Mouse (Mus musculus): ENCODE results near the gene Smap1.

The Smap1 gene

GRCm38 (mm10) chr1:23920275-23920674 is 1.8 kb downstream of the Smap1 start:
- no peak for DNase-seq (ENCODE audit: low spot score in 2 of 2)

- no peak for DNase-seq (ENCODE audit: low spot score in 2 of 2)
These were observed 3.0 kb downstream of the Smap1 start for GRCm38 (mm10) chr1:23919086-23919485.

GRCm38 (mm10) chr1:23915483-23915882 is 6.6 kb downstream of the Smap1 start:
- DNase-seq (ENCODE audit: low spot score in 2 of 2) = no peak

GRCm38 (mm10) chr1:23912988-23913387 is 9.1 kb downstream of the Smap1 start:
- DNase-seq (ENCODE audit: low spot score in 2 of 2) = no peak

- DNase-seq (ENCODE audit: low spot score in 2 of 2) = no peak
These were observed 16.0 kb downstream of the Smap1 start for GRCm38 (mm10) chr1:23906082-23906481.

GRCm38 (mm10) chr1:23903340-23903739 is 18.8 kb downstream of the Smap1 start:
- DNase-seq (ENCODE audit: low spot score in 2 of 2) = no peak

- DNase-seq (ENCODE audit: low spot score in 2 of 2) = no peak
These were observed 19.4 kb downstream of the Smap1 start for GRCm38 (mm10) chr1:23902736-23903135.

GRCm38 (mm10) chr1:23899647-23900020 is 22.5 kb downstream of the Smap1 start:
- DNase-seq (ENCODE audit: low spot score in 2 of 2) = no peak

- DNase-seq (ENCODE audit: low spot score in 2 of 2) = no peak
These were observed 23.0 kb downstream of the Smap1 start for GRCm38 (mm10) chr1:23899020-23899646.

GRCm38 (mm10) chr1:23892072-23892471 is 30.0 kb downstream of the Smap1 start:
- DNase-seq (ENCODE audit: low spot score in 2 of 2) = no peak

GRCm38 (mm10) chr1:23884914-23885313 is 37.2 kb downstream of the Smap1 start:
- DNase-seq (ENCODE audit: low spot score in 2 of 2) = no peak

- no peak for DNase-seq (ENCODE audit: low spot score in 2 of 2)
These were observed 37.9 kb downstream of the Smap1 start for GRCm38 (mm10) chr1:23884087-23884668.

- DNase-seq (ENCODE audit: low spot score in 2 of 2) = no peak
These were observed 39.4 kb downstream of the Smap1 start for GRCm38 (mm10) chr1:23882681-23883080.

- no peak for DNase-seq (ENCODE audit: low spot score in 2 of 2)
These were observed 49.9 kb downstream of the Smap1 start for GRCm38 (mm10) chr1:23872194-23872593.

- no peak for DNase-seq (ENCODE audit: low spot score in 2 of 2)
These were observed 54.7 kb downstream of the Smap1 start for GRCm38 (mm10) chr1:23867350-23867862.

GRCm38 (mm10) chr1:23865566-23865965 is 56.6 kb downstream of the Smap1 start:
- no peak for DNase-seq (ENCODE audit: low spot score in 2 of 2)

GRCm38 (mm10) chr1:23860944-23861343 is 61.2 kb downstream of the Smap1 start:
- no peak for DNase-seq (ENCODE audit: low spot score in 2 of 2)

GRCm38 (mm10) chr1:23855623-23856022 is 66.5 kb downstream of the Smap1 start:
- DNase-seq (ENCODE audit: low spot score in 2 of 2) = no peak

- no peak for DNase-seq (ENCODE audit: low spot score in 2 of 2)
These were observed 76.0 kb downstream of the Smap1 start for GRCm38 (mm10) chr1:23846044-23846680.

- no peak for DNase-seq (ENCODE audit: low spot score in 2 of 2)
These were observed 77.1 kb downstream of the Smap1 start for GRCm38 (mm10) chr1:23845007-23845406.

- no peak for DNase-seq (ENCODE audit: low spot score in 2 of 2)
These were observed 78.3 kb downstream of the Smap1 start for GRCm38 (mm10) chr1:23843790-23844189.

GRCm38 (mm10) chr1:23842629-23843028 is 79.5 kb downstream of the Smap1 start:
- DNase-seq (ENCODE audit: low spot score in 2 of 2) = no peak

- no peak for DNase-seq (ENCODE audit: low spot score in 2 of 2)
These were observed 81.2 kb downstream of the Smap1 start for GRCm38 (mm10) chr1:23840924-23841323.

Measured in left cerebral cortex, adult 9 months (tissue).